Mouse (Mus musculus) intestine, embryonic 14.5 days (tissue): ENCODE data around the gene Fancg. TPM values are rescaled to one million over a fixed set of nuclear protein-coding genes. Genes with fewer than 3 reads are reported as not detected.

Source experiments
- ATAC-seq: fragments of 200-750 bp; cut with Nextera tagmentation; replicated peaks from 2 replicates; pipeline ENCODE4 v1.8.0; 2017; ENCODE audit warnings: low read depth, moderate number of reproducible peaks, moderate TSS enrichment, moderate library complexity; ENCODE audit not compliant: low FRiP score, low TSS enrichment
- DNase-seq: peaks from one replicate; pipeline ENCODE4 v3.0.0-alpha.2; 2018; ENCODE audit warnings: low spot score
- H3K27ac ChIP-seq: fragments of 300-500 bp; sonication (generic); 2 replicates; pipeline ENCODE4 v1.5.1; 2014; ENCODE audit warnings: low read depth, mild to moderate bottlenecking, control low read depth
- H3K27me3 ChIP-seq: fragments of 300-500 bp; sonication (generic); replicated peaks from 2 replicates; pipeline ENCODE4 v1.6.1; 2014; ENCODE audit warnings: low read length, control low read depth; ENCODE audit not compliant: control insufficient read depth, insufficient read depth
- H3K36me3 ChIP-seq: fragments of 300-500 bp; sonication (generic); 2 replicates; pipeline ENCODE4 v1.6.1; 2014; ENCODE audit warnings: low read length, control low read depth; ENCODE audit not compliant: control insufficient read depth, insufficient read depth
- H3K4me1 ChIP-seq: fragments of 300-500 bp; sonication (generic); replicated peaks from 2 replicates; pipeline ENCODE4 v1.6.1; 2014; ENCODE audit warnings: low read length, control low read depth, mixed read lengths; ENCODE audit not compliant: control insufficient read depth, insufficient read depth
- H3K4me2 ChIP-seq: fragments of 300-500 bp; sonication (generic); 2 replicates; pipeline ENCODE4 v1.6.1; 2014; ENCODE audit warnings: low read length
- H3K4me3 ChIP-seq: fragments of 300-500 bp; sonication (generic); 2 replicates; pipeline ENCODE4 v1.5.1; 2014; ENCODE audit warnings: low read depth, low read length, control low read depth, mixed read lengths
- H3K9ac ChIP-seq: fragments of 300-500 bp; sonication (generic); 2 replicates; pipeline ENCODE4 v1.6.1; 2014; ENCODE audit warnings: mild to moderate bottlenecking, low read length
- H3K9me3 ChIP-seq: fragments of 300-500 bp; sonication (generic); 2 replicates; pipeline ENCODE4 v1.6.1; 2016; ENCODE audit warnings: low read length, control low read depth; ENCODE audit not compliant: control insufficient read depth
- WGBS: fragments of 180-500 bp; shearing (Covaris S2); extraction: QIAGEN DNeasy Blood & Tissue Kit; methylation state at CpG from one replicate; pipeline ENCODE4 v1.1.7; 2014; 5-methylcytosine and 5-hydroxymethylcytosine counted together
- polyA plus RNA-seq: library from polyadenylated mRNA; unstranded; fragments of >200 nt; fragmentation: Nextera tagmentation; extraction: Ambion mirVana; gene quantifications from 2 replicates; pipeline ENCODE4 v1.2.1, GENCODE M21; 2014

The Fancg gene
- polyA plus RNA-seq, 1 experiment from 2014 or later: 16.6 TPM

DNA sequence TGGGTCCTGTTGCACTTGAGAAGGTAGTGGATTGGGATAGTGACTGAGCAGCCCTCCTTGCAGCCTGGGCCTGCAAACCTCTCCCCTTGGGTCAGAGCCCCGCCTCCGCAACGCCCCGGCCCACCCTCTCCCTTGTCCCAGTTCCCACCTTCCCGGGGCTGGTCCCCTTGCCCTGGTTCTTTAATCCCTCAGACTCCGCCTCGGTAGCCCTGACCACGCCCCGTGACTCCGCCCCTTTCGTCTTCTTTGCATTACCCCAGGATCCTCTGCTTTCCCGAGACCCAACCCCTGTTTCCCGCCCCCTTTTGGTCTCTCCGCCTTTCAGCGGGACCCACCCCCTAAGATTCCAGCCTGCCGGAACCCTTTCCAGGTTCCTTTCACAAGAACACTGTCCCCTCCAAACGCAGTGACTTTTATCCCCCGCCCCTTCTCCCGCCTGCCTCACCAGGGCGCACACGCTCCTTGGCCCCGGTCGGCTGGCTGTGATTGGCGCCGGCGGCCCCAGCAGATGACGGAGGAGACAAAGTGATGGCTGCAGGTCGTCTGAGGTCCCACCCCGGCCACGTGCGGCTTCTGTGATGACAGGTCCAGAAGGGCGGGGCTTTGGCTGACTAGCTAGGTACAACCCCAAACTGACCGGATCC is 35.5 kb upstream of the Fancg start, which contains the start of gene Fam214b:
Fam214b (minus strand) TSS at position 562 of the 644 bp plus-strand sequence.
- H3K4me3 ChIP-seq: peak within 1 kb of the TSS; percentile 51
- H3K27me3 ChIP-seq: no peaks in the 10 kb centered on the region
- H3K9ac ChIP-seq: peak within 1 kb of the TSS; percentile 35
- H3K36me3 ChIP-seq: no peaks in the 10 kb centered on the region
- DNase-seq: peak; percentile 100
- H3K27ac ChIP-seq: peak within 1 kb of the TSS; percentile 16; the same call in 1 of the 2 replicates
- peak; percentile 92 for ATAC-seq
- no peaks in the 10 kb centered on the region for H3K9me3 ChIP-seq
- peaks cover 21% of the 10 kb centered on the region for H3K4me1 ChIP-seq
- H3K4me2 ChIP-seq: peak within 1 kb of the TSS; percentile 68
- WGBS: 1% methylated on average over 33 of the region's 33 CpGs

DNA sequence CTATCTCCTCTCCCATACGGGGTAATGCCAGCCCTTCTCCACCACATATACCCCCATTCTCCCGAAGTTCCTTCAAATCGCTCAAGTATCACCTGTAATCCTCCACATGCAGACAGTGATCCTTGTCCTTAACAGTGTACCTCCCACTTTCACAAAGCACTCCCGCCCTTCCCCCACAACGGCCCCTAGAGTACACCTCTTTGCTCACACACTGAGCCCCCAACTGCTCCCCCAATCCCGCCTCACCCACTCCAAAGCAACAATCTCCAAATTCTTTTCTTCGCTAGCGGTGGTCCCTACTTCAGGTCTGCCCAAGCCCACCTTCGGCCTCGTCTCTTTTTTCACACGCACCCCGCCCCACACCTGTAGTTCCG is 35.0 kb upstream of the Fancg start:
- Histone ChIP-seq H3K4me2 (peak overlapping the region; percentile 68), H3K27me3 (no peaks in the 10 kb centered on the region), H3K9ac (peak overlapping the region; percentile 35; the same call in 1 of the 2 replicates), H3K36me3 (no peaks in the 10 kb centered on the region), H3K4me1 (peaks cover 21% of the 10 kb centered on the region), H3K4me3 (peak overlapping the region; percentile 51), H3K27ac (peak overlapping the region; percentile 16; the same call in 1 of the 2 replicates), H3K9me3 (no peaks in the 10 kb centered on the region)
- WGBS: 6% methylated on average over 13 of the region's 13 CpGs
- ATAC-seq: peak; percentile 16
- DNase-seq: no peak

DNA sequence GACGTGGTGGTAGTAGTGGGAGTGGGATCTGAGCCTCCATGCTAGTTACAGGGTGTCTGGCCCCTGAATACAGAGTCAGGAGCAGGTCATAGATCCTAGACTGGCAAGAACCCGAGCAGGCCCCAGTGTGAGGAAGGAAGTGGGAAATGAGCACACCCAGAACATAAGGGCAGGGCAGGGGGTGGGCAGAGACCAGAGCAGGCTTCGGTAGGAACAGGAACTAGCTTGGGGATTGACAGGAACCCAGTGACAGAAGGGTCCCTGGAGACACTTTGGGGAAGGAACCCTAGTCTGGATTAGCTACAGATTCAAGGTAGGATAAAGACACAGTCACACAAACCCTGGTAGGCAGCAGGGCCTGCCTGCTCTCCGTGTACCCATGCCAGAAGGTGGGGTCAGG is 34.4 kb upstream of the Fancg start:
- Histone ChIP-seq H3K27me3 (no peaks in the 10 kb centered on the region), H3K27ac (peak overlapping the region; percentile 43), H3K9ac (no peak overlapping the region), H3K36me3 (no peaks in the 10 kb centered on the region), H3K4me3 (peak overlapping the region; percentile 51; the same call in 1 of the 2 replicates), H3K4me1 (peaks cover 21% of the 10 kb centered on the region), H3K4me2 (peak overlapping the region; percentile 68), H3K9me3 (no peaks in the 10 kb centered on the region)
- 20% methylated on average over 4 of the region's 4 CpGs for WGBS
- no peak for ATAC-seq
- no peak for DNase-seq

DNA sequence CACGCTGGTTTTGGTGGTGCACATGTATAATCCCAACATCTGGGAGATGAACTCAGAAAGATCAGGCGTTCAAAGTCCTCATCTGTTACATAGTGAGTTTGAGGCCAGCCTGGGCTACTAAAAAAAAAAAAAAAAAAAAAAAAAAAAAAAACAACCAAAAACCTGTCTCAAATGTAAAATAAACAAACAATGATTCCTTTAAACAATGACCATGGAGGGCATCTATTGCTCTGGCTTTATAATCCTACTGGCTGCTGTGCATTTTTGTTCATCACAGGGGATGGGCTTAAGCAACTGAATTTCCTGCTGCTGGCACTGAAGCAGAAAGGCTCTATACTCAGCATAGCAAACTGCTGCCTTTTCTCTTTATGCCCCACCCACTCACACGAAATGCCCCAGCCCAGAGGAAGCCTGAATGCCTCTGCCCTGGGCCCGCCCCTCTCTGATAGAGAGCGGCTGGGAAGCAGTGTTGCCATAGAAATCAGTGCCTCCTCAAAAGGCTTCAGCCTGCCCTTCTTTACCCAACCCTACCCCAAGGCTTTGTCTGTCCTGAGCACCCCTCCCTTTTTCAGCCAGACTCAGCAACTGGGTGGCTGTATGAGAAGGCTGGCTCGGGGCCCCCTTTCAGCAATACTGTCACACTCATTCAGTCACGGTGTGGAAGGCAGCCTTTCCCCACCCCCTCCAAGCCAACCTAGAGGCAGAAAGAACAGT is 33.5 kb upstream of the Fancg start:
- DNase-seq: peak; percentile 62
- Histone ChIP-seq H3K4me2 (peak overlapping the region; percentile 68), H3K4me1 (peaks cover 27% of the 10 kb centered on the region), H3K9ac (0 out of 2 replicates have a peak overlapping the region, but pooled peaks have one; percentile 13), H3K9me3 (no peaks in the 10 kb centered on the region), H3K4me3 (no peak overlapping the region), H3K27ac (peak overlapping the region; percentile 43), H3K27me3 (no peaks in the 10 kb centered on the region), H3K36me3 (no peaks in the 10 kb centered on the region)
- peak; percentile 16; the same call in 1 of the 2 replicates for ATAC-seq
- WGBS: 18% methylated on average over 7 of the region's 7 CpGs

DNA sequence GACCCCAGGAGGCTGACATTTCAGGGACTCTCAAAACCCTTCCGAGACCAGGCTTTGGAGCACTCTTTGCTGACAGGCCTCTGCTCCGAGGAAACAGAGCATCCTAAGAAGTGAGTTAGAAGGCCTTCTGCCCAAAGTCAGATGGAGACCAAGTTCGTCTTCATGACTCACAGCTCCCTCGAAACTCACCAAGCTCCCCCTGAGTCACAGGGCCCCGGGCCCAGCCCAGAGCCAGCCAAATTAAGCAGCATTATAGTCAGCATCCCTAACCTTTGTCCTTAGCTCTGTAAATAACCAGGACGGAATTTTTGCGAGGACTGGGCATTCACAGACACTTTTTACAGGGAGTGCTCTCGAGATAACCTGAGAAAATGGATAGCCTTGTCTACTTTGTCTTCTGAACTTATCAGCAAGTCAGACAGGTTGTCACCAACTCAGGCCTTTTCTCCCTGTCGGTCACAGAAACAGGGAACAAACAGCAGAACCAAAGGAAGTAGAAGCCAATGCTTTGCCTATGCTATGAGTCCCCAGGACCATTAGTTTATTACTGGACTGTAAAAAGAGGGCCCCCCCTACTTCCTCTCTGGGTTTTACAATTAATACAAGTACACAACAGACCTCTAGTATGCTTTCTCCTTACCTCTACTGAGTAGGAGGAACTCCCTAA is 30.7 kb upstream of the Fancg start:
- 70% methylated on average over 9 of the region's 9 CpGs for WGBS
- peaks cover 23% of the 10 kb centered on the region for H3K4me1 ChIP-seq
- H3K27me3 ChIP-seq: no peaks in the 10 kb centered on the region
- 0 out of 2 replicates have a peak, but pooled peaks cover 7% of the 10 kb centered on the region for H3K36me3 ChIP-seq
- H3K9me3 ChIP-seq: no peaks in the 10 kb centered on the region
- H3K4me3 ChIP-seq: no peak overlapping the region
- DNase-seq (no peak), ATAC-seq (no peak)
- no peak overlapping the region for H3K27ac ChIP-seq
- H3K9ac ChIP-seq: no peak overlapping the region
- no peak overlapping the region for H3K4me2 ChIP-seq

DNA sequence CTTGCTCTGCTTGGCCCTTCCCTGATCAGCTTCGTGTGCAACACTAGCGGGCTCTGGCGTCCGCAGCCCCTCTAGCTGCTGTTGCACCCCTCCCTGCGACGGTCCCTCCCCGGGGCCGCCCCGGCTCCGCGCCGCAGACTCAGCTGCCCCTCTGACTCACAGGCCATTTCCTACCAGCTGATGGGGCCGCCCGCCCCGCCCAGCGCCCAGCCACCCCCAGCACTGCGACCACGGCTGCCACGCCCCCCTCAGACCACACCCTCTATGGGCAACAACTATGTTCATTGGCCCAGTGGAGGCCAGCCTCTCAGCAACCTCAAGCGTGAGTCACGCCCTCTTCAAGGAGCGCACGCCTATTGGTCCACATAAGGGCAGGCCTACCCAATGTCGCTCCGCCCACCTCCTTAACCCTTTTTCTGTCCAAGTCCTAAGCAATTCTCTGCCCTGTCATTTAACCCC is 29.8 kb upstream of the Fancg start:
- 0% methylated on average over 23 of the region's 25 CpGs for WGBS
- H3K9me3 ChIP-seq: no peaks in the 10 kb centered on the region
- H3K36me3 ChIP-seq: 0 out of 2 replicates have a peak, but pooled peaks cover 11% of the 10 kb centered on the region
- DNase-seq (peak; percentile 92), ATAC-seq (peak; percentile 98)
- peak overlapping the region; percentile 58 for H3K9ac ChIP-seq
- H3K4me3 ChIP-seq: peak overlapping the region; percentile 64
- no peaks in the 10 kb centered on the region for H3K27me3 ChIP-seq
- H3K4me2 ChIP-seq: peak overlapping the region; percentile 74
- H3K4me1 ChIP-seq: peaks cover 23% of the 10 kb centered on the region
- H3K27ac ChIP-seq: no peak overlapping the region; the same call in 1 of the 2 replicates

DNA sequence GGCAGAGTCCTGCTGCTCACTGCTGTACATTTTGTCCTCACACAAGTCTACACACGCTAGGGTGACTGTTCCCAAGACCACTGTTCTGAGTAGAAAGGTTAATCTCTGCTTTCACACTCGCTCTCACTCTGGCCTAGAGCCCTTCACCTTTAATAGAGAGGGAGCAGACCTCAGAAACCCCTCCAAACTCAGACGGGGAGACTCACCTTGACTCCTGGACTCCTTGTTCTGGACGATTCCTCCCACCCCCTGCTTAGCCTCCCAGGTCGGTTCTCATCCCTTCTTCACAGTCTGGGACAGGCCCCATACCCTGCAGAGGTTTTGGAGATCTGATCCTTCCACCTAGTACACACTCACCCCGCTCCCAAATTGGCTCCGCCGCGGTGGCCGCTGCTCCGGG is 29.3 kb upstream of the Fancg start:
- ATAC-seq: no peak; the same call in 1 of the 2 replicates
- H3K27me3 ChIP-seq: no peaks in the 10 kb centered on the region
- peak; percentile 57 for DNase-seq
- H3K9me3 ChIP-seq: no peaks in the 10 kb centered on the region
- H3K4me1 ChIP-seq: peaks cover 18% of the 10 kb centered on the region
- peak overlapping the region; percentile 74 for H3K4me2 ChIP-seq
- peak overlapping the region; percentile 64 for H3K4me3 ChIP-seq
- no peak overlapping the region; the same call in 1 of the 2 replicates for H3K27ac ChIP-seq
- H3K36me3 ChIP-seq: 0 out of 2 replicates have a peak, but pooled peaks cover 15% of the 10 kb centered on the region
- peak overlapping the region; percentile 58 for H3K9ac ChIP-seq
- WGBS: 4% methylated on average over 11 of the region's 11 CpGs
